Mouse (Mus musculus): ENCODE data around the gene Fam126a.

- TF ChIP-seq GATA1 (IDR thresholded peaks at IDR 0.05; ENCODE audit: borderline replicate concordance, low read length) (no peak), FLI1 (IDR thresholded peaks at IDR 0.05; ENCODE audit: low read length) (no peak)
Measured at GRCm38 (mm10) chr5:23974994-23975575, 55.4 kb downstream of the Fam126a start.

All from megakaryocyte, embryonic 14.5 days (primary cell).